Mouse (Mus musculus) bone marrow macrophage, adult 2 months (primary cell): ENCODE results near the gene Trmt1. TPM values are rescaled to one million over a fixed set of nuclear protein-coding genes. Genes with fewer than 3 reads are reported as not detected.

ENCODE experiments used
- H3K27ac ChIP-seq: 2 replicates; pipeline ENCODE4 v1.5.1; 2012; ENCODE audit warnings: low read depth, low read length; ENCODE audit not compliant: insufficient read depth
- H3K4me1 ChIP-seq: 2 replicates; pipeline ENCODE4 v1.6.1; 2012; ENCODE audit warnings: low read length; ENCODE audit not compliant: control insufficient read depth, insufficient read depth
- H3K4me3 ChIP-seq: 2 replicates; pipeline ENCODE4 v1.5.1; 2012; ENCODE audit warnings: mild to moderate bottlenecking, low read length, moderate library complexity; ENCODE audit not compliant: insufficient read depth
- CTCF ChIP-seq: IDR thresholded peaks from 2 replicates; pipeline ENCODE4 v1.5.1; 2012; ENCODE audit warnings: low read depth, mild to moderate bottlenecking, low read length, moderate library complexity
- POLR2A ChIP-seq: IDR thresholded peaks from 2 replicates; pipeline ENCODE4 v1.6.1; 2012; ENCODE audit warnings: mild to moderate bottlenecking, low read depth, low read length, borderline replicate concordance
- polyA plus RNA-seq: library from polyadenylated mRNA; stranded (reverse); fragments of >200 nt; gene quantifications from 2 replicates; pipeline ENCODE4 v1.2.4, GENCODE M21; 2012; ENCODE audit not compliant: missing spikeins, insufficient read depth, insufficient read length

The Trmt1 gene
- polyA plus RNA-seq, 1 experiment: 46.8 TPM

DNA sequence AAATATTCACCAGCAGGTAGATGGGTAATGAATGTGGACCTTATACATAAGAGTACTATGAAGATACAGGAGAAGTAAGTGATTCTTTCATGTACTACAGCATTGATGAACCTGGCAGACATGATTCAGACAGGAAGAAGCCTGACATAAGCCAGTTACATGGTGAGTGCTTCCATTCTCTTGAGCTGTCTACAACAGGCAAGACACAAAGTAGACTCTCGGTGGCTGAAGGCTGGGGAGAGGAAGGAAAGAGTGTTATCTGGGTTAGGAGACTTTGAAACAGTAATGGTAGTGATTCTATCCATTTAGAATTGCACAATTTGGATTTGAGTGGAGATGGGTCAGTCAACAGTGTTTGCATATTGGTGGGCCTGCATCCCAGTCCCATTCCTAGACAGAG lies 27.2 kb upstream of the Trmt1 start:
- no peak for TF ChIP-seq POLR2A
- TF ChIP-seq CTCF: no peak
- H3K27ac ChIP-seq: no peak overlapping the region
- H3K4me1 ChIP-seq: peaks cover 24% of the 10 kb centered on the region
- H3K4me3 ChIP-seq: no peak overlapping the region

DNA sequence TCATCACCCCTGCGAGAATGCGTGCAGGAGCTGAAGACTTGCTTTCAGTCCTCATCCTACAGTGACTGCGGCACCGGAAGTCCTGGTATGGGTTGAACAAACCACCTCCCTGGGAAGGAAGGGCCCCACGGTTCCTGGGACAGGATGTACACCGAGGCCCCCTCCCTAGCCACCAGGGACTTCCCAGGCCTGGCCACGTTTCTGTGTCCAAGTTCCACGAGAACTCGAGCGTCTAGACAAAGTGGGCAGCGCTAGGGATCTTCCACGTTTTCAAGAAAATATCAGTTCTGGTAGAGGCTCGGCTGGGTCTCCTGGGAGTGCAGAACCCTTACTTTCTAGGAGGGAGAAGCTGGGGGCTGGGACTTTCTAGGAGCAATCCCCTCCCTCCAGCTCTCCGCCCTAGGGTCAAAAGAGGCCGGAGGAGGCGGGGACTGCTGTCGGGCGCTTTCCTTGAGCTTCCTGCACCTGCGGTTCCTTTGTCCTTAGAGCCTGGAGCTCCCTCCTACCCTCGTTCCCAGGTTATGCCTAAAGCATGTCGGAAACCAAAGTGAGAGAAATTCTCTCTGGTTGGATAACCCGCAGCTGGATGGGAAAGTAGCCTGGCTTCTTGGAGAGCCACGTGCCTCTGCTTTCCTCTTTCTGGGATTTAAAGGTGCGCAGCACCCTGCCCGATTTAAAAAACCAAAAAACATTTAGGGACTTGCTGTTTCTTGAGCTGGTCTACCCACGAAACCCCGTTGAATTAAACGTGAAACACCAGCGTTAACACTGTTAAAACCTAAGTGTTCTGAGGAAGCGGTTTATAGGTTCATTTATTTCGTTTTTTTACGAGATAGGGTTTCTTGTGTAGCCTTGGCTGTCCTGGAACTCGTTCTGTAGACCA lies 25.9 kb upstream of the Trmt1 start:
- H3K4me3 ChIP-seq: peak overlapping the region; percentile 87
- TF ChIP-seq POLR2A (no peak), CTCF (no peak)
- peak overlapping the region; percentile 79 for H3K27ac ChIP-seq
- H3K4me1 ChIP-seq: peaks cover 24% of the 10 kb centered on the region

DNA sequence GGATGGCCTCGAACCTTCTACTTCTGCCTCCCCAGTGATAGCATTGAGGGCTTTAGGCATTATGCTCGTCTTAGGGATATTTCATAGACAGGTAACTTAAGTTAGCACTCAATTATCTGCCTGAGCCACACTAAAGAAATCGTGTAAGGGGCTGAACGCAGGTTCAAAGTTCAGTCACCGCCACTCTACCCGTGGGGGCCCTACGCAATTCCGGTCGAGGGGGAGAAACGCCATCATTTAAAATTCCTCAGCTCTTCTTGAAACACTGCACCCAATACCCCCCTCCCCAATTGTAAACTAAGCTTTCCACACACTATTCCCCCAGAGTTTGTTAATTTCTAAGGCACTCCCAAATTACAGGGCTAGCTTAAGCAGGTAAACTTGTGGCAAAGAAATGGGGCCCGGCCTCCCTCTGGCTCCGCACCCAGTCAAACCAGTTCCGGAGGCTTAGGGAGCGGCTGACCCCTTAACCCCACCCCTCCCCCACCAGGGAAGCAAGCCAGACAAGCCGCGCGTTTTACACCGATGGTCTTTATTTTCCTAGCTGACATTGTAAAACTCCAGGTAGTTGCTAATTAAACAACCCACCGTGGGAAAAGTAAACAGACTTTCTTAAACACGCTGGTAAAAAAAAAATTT lies 25.2 kb upstream of the Trmt1 start:
- Histone ChIP-seq H3K27ac (peak overlapping the region; percentile 79), H3K4me1 (peaks cover 24% of the 10 kb centered on the region), H3K4me3 (peak overlapping the region; percentile 87)
- TF ChIP-seq POLR2A (no peak), CTCF (no peak)

DNA sequence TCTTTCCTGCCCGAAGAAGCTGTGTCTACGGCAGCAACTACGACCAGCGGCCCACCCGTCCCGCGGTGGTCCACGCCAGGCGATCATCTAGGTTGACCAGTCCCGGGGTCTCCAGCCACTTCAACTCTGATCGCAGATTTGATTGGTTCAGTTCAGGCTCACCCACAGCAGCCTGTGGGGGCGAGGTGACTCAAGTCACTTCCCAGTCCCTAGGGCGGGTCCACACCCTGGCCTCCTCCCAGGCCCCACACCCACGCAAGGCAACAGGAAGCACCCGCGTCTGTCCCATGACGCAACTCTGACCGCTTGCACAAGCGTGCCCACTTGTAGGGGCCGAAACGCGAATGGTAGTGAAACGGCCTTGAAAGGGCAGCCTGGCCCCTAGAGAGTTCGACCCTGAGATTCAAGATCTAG lies 24.6 kb upstream of the Trmt1 start:
- peak overlapping the region; percentile 79 for H3K27ac ChIP-seq

DNA sequence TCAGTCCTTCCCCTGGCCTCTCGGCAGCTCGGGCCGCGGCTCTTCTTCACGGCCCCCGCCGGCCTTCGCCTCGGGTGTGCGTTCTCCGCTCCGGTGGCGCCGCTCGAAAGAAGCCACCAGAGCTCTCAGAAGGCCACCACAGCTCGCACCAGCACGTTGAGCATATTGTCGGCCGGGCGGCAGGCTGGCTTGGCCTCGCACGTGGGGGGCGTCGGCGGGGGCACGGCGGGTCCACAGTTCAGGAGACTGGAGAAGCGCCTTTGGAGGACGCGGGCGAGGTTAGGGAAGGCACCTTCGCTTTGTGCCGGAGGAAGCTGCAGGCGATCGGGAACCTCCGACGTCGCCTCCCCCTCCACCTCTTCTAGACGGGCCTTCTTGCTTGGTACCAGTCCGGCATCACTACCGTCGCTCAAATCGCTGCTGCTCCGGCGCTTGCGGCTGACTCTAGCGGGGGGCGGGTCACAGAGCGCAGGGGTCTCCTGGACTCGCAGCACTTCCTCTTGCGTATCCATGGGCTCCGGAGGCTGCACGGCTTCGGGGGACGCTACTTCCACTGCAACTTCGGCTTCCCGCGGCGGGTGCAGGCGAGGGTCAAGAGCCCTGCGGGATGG lies 24.0 kb upstream of the Trmt1 start:
- Histone ChIP-seq H3K4me3 (peak overlapping the region; percentile 87), H3K4me1 (peaks cover 24% of the 10 kb centered on the region), H3K27ac (peak overlapping the region; percentile 79)
- TF ChIP-seq POLR2A (no peak), CTCF (no peak)

More for the DNA sequence above, 24.6 kb upstream of the Trmt1 start:
- Histone ChIP-seq H3K4me1 (peaks cover 25% of the 10 kb centered on the region), H3K4me3 (peak overlapping the region; percentile 87)
- TF ChIP-seq CTCF (no peak), POLR2A (no peak)

DNA sequence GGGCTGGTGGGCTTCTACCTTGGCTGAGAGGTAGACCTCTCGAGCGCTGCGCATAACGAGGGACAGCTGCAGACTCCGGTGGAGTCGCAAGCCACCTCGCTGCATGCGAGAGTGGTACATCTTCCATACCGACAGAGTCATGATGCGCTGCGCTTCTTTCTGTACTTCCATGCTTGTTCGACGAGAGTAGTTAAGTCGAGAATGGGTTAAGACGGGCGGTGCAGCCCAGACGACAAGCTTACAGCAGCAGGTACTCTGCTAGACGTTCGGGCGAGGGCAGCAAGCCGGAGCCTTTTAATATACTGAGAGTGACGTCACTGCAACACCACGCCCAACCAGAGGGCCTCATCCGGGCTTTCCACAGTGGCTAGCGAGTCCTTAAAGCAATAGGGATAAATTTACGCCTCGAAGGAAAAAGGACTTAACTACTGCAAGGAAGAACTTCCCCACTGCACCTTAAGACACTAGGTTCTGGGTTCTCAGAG lies 23.5 kb upstream of the Trmt1 start, which contains the start of gene Ier2:
Gene Ier2, minus strand, starts transcription at position 272 of the 485 bp plus-strand sequence.
- TF ChIP-seq CTCF: no peak
- peak; percentile 98 for TF ChIP-seq POLR2A
- H3K4me1 ChIP-seq: peaks cover 20% of the 10 kb centered on the region
- H3K27ac ChIP-seq: peak within 1 kb of the TSS; percentile 79
- peak within 1 kb of the TSS; percentile 87 for H3K4me3 ChIP-seq

DNA sequence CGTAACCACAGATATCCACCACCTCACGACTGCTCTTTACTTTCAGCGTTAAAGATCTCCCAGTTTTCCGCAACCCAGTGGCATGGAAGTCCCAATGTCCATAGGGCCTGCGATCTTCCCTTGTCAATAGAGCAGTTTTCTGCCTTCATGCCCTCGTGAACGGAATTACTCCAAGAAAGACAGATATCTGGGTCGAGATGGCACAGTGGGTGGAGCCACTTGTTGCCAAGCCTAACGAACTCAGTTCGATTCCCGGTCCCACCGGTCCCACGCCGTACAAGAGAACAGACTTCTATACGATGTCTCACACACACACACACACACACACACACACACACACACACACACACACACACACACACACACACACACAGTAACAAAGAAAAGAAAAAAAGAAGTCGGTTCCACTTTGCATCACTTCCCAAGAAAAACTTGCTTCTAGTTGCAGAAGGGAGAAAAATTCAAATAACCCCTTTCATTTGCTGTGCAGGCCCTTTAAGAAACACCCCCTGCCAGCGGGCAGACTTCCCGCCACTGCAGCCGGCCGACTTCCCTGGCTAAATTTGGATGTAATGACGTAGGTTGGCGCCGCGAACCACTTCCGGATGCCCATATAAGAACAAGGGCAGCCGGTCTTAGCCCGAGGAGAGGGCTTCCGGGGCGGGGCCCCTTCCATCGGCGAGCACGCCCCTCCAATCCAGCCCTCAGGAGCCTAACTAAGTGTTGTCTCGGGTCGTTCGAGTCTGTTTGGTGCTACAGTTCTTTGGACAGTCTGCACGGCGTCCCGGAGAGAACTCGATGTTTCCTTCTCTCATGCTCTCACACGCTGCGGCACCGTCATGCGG lies 22.4 kb upstream of the Trmt1 start:
- H3K4me3 ChIP-seq: peak overlapping the region; percentile 81
- peak overlapping the region; percentile 89 for H3K27ac ChIP-seq
- TF ChIP-seq POLR2A (peak; percentile 23; the same call in 1 of the 2 replicates), CTCF (no peak)
- H3K4me1 ChIP-seq: peaks cover 18% of the 10 kb centered on the region

DNA sequence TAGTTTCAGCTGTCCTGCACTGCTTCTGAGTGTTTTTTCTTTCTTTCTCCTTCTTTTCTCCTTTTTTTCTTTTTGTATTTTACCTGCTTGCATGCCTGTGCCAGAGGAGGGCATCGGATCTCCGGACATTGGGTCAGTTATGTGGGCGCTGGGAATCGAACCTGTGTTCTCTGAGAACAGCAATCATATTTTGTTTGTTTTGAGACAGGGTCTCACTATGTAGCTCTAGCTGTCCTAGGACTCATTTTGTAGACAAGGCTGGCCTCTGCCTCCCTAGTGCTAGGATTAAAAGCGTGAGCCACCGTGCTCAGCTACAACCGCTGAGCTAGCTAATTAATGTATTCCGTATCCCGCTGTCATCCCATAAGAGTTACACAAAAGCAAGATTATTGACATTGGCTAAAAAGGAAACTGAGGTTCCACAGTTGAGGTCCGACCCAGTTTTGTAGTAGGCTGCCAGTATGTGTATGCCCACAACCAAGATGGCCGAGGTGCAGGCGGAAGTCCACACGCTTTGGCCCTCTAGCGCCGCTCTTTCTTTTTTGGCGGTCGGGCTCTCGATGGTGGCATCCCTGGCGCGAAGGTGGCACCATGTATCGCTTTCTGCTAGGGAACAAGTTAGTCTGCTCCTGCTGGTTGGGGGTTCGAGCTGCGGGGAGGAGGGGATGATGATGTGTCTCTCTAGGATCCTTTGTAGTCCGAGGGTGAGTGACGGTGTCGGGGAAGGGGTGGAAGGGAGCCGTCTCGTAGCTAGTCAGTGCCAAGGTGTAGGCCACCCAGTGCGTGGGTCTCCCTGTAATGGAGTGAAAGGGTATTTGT lies 21.3 kb upstream of the Trmt1 start:
- TF ChIP-seq CTCF (no peak), POLR2A (no peak)
- Histone ChIP-seq H3K27ac (peak overlapping the region; percentile 89), H3K4me1 (peaks cover 14% of the 10 kb centered on the region), H3K4me3 (peak overlapping the region; percentile 81)

DNA sequence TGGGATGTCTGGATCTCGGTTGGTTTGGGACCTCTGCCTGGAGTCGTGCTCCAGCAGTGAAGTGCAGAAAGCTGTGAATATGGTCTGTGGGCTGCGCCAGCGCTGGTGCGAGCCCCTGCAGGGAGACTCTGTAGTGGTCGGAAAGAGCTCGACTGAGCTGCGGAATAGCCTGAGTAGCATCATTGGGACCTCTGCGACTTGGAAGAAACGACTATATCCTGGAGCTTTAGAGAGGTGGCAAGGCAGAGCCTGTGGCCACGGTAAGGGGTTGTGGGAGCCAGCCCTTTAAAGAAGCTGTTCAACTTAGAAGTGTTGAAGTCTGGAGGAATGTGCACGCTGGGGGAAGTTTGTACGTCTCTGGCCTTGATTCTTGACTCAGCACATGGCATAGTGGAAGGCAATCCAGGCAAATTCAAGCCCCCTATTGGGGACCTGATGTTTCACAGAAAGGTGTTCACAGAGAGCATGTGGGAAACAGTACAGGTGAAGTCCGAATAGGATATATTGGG lies 20.7 kb upstream of the Trmt1 start:
- peaks cover 11% of the 10 kb centered on the region for H3K4me1 ChIP-seq
- H3K27ac ChIP-seq: peak overlapping the region; percentile 53
- peak overlapping the region; percentile 81 for H3K4me3 ChIP-seq
- TF ChIP-seq CTCF (no peak), POLR2A (no peak)
